Mouse (Mus musculus) telencephalon, adult 2 months (tissue): ENCODE results near the gene Tex48.

Experiments
- DNase-seq: peaks from one replicate; pipeline ENCODE4 v3.0.0-alpha.2; 2011; ENCODE audit warnings: low read depth, low spot score

Tex48 gene

DNA sequence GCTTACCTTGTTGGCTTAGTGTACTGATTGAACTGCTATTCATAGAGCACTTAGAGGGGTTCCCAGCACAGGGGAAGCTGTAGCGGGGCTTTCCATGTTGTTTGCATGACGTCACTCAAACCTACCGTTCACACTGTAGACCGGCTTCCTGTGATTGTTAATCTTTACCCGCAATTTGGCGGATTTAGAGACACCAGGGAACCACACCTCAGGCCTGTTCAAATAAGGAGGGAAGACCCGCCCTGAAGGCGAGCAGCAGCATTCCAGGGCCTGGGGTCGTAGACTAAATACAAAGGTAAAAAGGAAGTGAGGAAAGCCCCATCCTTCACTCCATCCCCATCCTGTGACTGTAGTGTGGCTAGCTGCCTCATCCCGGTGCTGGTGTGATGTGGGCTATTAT, 27.0 kb downstream of the Tex48 start:
- no peak for DNase-seq

DNA sequence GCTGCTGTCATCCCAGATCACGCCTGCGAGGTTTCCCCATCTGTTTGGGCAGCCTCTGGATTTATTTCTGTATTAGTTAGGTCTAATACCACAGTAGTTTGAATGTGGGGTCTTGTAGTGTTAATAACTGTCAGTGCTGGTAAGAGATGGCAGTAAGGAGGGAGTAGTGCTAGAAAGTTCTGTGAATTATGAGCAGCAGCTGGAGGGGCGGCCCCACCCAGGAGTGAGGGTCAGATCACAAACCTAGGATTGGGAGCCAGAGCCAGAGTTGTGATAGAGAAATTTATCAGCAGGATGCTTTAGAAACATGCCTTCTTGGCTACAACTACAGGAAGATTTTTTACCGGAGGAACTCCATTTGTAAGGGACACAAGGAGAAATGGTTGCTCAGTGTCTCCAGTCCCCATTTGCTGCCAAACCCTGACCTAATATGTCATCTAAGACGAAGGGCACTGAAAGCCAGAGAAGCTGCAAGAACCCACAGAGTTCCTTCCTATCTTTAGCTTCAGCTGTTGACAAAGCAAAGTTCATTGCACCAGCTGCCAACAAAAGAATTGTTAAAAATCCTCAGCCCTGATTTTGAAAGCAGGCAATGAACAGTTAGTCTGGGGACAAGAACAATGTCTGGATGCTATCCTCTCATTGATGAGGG, 27.6 kb downstream of the Tex48 start:
- no peak for DNase-seq

DNA sequence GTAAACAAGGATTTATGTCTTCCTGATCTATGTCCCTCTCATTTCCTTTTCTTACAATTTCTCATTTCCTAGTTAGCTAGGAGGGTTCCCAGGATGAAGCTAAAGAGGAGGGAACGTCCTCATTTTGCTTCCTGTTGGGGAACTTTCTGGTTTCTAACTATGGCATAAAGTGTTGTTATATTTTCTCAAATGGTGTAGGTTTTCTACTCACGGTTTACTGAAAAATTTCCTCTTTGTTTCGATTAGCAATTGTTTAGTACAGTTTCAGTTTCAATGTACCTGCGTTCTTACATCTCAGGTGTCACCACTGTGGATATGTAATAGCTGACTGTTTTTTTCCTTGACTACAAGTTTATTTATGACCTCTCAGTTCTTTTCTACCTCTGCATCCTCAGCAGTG, 31.7 kb downstream of the Tex48 start:
- DNase-seq, result no peak

DNA sequence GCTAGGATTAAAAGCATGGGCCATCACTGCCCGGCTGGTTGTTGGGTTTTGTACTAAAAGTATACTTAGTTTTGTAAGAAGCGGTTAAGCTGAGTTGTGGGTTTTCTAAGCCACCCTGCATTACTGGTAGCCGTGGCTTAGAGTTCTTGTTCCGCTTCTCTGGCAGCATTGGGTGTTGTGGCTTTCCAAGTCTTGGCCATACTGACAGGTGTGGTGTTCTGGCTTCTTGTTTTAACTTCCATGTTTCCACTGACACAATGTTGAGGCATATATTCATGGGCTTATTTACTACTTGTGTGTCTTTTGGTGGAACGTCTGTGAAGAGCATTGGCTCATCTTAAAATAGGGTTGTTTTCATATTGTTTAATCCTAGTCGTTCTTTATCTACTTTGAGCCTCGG, 32.2 kb downstream of the Tex48 start:
- DNase-seq, result no peak

DNA sequence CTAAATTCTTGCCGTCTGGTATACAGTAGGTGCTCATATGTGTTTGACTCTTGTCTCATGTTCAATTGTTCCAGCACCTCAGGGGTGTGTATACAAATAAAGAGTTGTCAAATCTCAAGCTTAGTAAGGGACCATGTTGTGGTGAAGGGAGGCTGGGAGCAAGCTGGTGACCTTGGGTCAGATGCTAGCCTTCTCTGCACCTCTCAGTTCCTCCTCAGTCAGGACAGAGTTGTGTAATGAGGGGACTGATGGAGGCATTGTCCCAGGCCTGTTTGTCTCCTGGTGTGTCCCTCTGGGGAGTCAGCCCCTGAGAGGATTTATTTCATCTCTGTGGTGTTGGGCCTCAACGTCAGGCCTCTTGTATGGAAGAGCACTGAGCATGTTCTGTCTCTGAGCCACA, 36.0 kb downstream of the Tex48 start:
- DNase-seq, result no peak

DNA sequence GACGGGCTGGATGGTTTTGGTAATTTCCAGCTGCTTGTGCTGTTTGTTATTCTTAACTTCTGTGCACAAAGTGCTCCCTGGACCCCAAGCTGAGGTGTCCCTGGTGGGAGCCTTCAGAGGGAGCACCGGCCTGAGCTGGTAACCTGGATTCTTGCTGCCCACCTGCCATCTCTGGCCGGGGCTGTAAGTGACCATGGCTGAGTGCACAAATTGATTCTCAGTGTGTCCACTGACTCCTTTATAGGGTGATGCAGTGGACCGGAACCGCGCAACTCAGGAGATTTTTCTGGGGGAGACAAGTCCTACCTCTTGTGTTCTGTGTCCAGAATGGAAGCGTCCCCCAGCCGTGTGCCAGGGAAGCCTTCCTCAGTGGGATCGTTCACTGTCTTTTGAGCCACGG, 37.0 kb downstream of the Tex48 start:
- DNase-seq, result no peak

DNA sequence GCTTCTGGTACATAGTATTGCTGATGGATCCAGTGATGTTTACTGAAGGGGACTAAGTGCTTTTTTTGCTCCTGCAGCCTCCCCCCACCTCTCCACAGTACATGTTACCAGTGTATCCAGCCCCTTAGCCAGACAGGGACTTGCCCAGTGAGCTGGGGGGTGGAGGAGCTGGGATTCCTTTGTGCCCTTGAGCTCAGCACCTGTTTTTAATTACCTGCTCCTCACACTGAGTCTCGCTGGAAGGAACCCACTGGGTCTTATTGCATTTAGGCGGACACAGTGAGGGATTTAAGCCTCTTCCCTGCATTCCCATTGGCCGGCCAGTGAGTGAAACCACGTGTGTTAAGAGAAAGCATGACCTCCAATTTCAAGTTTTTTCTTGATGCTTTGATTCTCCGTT, 39.6 kb downstream of the Tex48 start:
- no peak for DNase-seq

DNA sequence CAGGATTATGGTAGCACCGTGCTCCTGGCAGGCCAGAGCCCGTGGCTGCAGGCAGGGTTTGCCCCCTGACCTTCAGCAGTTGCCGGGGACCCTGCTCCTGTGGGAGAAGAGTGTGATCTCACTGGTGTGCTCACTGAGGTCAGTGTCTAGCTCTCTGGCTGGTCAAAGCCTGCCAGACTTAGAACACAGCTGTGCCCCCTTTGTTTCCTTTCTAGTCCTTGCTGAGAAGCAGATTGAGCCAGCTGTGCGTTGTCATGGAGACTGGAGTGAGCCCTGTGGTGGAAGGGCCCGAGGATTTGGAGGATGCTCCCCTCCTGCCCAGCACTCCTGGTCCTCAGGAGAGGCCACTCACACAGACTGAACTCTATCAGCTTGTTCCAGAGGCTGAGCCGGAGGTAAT, 42.1 kb downstream of the Tex48 start:
- DNase-seq, result no peak

DNA sequence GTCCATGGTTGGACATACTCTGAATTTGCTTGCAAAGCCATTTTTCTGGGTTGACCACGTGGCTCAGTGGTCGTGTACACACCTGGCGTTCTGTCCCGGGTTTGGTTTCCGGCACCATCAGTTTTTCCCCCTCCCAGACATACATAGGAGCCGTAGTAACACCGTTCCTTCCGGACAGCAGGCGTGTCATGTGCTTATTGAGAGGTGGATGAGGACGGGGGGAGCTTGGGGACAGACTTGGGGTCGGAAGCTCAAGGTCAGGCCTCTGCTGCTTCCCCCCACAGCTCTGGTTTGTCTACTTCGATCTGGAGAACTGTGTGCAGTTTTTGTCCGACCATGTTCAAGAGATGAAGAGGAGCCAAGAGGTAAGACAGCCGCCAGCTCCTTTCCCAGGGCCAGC, 42.6 kb downstream of the Tex48 start:
- DNase-seq, result no peak

DNA sequence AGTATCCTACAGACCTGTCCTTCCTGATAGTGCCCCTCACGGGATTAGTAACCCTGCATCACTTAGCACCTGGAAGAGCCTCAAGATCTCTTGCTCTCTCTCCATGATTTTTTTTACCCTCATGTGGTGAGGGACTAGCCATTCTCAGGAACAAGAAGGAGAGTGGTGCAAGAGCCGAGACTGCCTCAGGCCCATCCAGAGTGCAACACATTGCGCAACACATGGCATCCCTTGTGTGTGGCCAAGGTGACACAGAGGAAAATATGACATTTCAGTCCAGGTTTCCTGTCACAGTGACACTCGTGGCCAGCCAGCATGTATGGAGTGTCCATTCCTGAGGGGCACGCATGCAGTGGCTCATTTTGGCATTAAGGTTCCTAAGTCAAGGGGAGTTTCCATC, 49.6 kb downstream of the Tex48 start:
- DNase-seq, result no peak

DNA sequence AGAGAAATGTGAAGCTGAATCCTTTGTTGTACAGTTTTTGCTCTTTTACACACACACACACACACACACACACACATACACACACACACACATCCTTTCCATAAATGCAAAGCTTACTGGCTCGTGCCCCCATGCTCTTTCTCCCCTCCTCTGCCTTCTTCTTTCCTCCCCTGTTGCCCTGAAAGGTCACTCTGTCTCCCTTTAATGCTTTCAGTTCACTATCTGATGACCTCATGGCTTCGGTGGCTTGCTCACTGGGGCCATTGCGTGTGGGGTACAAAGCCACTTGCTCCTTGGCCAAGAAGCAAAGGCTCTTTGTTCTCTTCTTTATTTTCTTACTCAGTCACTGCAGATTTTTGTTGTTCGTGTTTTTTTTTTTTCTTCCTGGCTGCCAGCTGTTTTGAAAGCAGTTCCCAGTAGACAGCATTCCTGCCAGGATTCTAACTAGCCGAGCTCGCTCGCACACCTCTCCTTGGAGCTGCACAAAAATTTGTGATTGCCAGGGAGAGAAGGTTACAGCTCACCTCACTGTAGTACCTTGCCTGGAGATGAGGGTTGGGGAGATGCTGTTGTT, 51.9 kb downstream of the Tex48 start:
- no peak for DNase-seq

DNA sequence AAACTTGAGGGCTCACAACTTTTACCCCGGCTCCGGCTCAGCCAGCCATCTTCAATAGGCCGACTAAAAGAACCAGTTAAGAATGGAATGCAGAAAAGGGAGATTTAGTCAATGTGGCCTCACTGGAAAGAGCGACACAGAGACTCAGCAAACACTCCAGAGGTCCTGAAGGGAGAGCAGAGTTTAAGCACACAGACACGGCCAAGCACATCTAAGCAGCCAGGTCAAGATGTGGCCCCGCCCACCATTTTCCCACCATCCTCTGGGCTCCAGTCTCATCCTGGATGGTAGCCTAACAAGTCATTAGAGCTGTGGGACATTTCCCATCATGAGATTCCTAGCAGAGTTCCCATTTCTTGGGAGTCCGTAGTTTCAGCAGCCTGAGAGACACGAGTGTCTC, 52.9 kb downstream of the Tex48 start:
- DNase-seq, result no peak

DNA sequence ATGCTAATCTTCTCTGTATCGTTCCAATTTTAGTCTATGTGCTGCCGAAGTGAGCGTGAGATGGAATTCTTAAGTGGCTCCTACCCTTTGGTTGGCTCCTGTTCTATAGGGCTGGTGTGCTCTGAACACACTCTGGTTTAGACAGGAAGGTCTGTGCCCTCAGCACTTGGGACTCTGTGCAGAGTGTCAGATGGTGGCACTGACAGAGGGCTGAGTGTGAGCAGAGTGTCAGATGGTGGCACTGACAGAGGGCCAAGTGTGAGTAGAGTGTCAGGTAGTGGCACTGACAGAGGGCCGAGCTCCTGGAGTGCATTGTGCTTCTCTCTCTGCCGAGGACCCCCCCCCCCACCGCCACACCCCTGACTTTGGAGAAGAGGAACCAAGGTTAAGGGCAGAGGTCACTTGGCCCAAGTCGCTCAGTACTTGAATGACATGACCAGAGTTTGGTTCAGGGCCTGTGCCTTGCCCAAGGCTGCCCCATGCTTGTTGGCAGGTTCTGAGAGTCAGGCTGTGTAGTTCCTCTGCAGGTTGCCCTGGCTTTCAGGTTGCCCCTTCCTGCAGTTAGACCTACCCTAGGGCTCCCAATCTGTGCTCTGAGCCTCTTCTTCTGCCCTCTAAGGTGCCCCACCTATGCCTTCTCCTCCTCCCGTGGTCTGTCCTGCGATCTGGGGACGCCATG, 54.4 kb downstream of the Tex48 start:
- DNase-seq, result no peak

DNA sequence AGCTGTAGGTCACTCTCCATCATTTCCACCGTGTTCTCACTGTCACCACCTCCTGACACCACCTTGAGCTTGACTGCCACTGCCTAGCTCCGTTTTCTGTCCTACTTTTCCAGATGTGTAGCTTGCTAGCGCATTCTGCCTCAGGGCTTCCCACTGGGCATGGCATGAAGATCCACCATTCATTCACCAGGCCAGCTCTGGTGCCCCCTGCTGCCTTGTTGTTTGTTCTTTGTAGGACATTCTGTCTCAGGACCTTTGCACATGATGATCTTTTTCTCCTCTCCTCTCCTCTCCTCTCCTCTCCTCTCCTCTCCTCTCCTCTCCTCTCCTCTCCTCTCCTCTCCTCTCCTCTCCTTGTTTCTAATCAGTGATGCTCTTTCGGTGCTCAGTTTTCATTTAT, 59.5 kb downstream of the Tex48 start:
- no peak for DNase-seq

DNA sequence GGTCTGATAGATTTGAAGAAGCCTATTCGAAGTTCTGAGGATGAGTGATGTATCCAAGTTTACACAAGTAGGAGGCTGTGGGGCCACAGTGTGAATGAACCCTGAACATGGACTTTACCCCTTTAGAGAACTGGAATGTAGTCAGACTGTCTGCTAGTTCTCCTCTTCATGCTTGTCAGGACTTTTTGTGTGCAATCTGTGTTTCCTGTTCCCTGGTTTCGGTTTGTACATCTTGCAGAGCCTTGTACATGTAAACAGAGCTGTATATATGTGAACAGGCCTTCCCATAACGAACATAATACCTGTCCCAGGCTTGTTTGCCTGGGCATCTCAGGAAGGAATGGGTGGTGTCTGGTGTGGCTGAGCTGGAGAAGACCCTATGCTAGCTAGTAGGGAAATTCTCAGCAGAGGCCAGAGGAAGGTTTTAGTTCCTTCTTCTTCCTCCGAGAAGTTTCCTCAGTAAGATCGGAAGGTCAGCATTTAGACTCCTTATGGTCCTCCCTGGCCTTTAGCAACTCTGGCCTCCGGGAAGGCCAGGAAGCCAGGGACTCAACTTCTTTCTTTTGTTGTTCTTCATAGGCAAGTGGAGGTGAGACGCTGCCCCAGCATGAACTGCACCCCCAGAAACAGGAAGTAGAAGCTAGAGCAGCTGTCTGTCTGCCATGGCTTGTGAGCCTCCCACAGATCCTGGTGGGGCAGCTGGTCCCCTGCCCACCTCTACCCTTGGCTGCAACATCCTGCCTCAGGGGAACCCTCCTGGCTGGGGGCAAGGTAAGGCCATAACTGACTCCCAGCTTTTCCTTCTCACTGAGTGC, 60.2 kb downstream of the Tex48 start:
- DNase-seq, result no peak

DNA sequence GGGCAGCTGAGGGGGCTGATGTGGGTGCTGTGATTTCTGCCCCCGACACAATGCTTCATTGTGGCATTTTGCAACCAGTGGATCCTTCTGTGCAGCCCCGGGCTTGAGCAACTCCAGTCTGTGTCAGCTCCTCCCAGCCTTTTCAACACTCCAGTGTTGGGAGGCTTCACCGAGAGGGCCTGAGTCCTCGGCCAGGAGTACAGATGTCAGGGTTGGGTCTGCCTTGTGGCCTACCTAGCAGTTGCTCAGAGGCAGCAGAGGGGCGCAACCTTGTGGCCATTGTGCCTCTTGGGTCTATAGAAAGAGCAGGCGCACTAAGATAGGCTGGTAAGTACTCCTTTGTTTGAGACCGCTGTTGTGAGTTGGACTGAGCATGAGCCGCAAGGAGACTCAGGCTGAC, 62.1 kb downstream of the Tex48 start:
- DNase-seq, result no peak

DNA sequence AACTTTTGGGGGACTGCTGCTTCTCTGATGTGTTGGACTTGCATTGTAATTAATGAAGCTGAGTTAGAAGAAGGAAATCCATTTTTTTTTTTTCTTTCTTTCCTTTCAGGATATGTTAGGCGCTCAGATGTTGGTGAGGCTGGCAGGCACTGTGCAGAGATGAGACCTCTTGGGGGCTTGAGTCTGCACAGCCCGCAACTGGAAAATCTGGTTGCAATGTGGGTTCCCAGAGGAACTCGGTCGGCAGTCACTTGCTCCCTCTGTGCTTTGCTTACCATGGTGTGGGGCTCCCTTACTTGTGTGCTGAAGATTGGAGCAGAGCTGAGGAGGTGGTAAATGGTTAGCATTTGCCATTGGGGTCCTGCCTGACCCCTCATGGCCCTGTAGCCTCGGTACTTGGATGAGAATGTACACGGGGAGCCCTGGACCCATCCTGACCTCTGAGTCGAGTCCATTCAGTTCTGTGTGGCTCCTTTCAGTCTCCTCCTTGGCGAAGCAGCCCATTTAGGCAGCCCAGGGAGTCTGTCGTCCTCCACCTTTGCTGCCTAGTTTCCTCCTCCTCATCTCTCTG, 63.0 kb downstream of the Tex48 start:
- no peak for DNase-seq

DNA sequence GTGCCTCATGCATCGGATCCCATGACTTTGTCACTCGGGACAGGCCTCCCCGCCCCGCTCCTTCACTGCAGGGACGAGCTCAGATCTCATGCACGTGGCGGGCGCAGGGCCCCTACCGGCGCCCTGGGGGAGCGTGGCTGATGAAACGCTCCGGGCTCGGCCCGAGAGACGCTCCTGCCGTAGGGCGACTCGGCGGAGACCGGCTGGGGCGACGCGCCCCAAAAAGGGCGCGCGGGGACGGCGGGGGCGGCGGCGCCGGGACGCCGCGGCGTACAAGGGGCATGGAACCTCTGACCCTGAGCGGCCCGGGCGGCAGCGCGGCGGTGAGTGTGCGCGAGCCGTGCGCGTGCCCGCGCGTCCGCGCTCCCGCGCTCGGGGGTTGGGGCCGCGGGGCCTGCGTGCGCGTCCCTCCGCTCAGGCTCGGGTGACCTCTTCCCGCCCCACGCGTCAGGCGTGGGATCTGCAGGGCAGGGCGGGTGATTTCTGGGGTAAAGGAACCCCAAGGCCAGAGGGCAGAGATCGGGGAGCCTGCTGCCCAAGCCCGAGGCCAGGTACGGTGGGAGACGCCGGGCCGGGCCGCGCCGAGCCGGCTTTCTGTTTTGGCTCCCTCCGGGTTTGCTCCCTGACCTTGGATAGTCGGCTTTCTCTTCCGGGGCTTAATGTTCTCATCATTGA, 63.7 kb downstream of the Tex48 start, which contains the start of gene Tmem268:
Gene Tmem268, plus strand, starts transcription at position 375 of the 675 bp plus-strand sequence.
- no peak for DNase-seq

DNA sequence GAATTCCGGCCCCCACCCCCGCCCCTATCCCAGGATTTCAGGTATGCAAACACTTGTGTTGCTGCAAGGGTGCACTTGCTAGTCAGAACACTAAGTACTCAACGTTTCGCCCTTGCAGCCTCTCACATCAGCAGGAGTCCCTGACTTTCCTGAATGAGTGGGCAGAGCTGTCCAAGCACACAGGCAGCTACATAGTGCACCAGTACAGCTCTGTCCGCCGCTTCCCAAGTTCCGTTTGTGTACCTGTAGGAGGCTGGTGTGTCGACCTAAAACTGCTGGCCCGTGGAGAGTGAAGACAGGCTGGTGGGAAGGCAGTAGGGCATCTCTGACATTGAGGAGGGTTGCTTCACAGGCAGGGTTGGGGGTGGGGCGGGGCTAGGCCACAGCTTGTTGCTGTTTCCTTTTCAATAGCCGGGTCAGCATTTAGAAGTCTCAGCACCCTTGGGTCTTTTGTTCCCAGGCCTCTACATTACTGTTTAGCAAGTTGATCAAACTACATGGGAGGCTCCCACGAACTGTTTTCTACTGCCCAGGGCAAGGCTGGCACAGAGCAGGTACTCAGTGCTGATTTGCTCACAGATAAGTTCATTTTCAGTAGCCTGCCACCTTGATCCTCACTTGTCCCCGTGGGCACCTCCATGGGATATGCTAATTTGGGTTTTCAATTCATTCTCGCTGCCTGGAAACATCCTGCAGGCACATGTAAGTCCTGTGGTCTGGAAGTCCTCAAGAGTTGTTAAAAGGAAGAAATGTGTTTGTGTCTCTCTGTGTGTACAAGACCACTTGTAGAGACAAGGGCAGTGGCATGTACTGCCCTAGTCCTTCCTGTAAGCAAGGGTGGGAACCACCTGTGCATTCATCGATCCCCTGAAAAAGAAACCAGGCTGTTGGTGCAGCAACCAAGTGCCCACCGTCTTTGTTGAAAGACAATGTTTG, 64.8 kb downstream of the Tex48 start:
- DNase-seq, result no peak
